Mouse (Mus musculus): ENCODE data around the gene Cbx1. TPM values are rescaled to one million over a fixed set of nuclear protein-coding genes. Genes with fewer than 3 reads are reported as not detected.

The Cbx1 gene
- polyA plus RNA-seq, 1 experiment from 2014 or later, result 200 TPM

DNA sequence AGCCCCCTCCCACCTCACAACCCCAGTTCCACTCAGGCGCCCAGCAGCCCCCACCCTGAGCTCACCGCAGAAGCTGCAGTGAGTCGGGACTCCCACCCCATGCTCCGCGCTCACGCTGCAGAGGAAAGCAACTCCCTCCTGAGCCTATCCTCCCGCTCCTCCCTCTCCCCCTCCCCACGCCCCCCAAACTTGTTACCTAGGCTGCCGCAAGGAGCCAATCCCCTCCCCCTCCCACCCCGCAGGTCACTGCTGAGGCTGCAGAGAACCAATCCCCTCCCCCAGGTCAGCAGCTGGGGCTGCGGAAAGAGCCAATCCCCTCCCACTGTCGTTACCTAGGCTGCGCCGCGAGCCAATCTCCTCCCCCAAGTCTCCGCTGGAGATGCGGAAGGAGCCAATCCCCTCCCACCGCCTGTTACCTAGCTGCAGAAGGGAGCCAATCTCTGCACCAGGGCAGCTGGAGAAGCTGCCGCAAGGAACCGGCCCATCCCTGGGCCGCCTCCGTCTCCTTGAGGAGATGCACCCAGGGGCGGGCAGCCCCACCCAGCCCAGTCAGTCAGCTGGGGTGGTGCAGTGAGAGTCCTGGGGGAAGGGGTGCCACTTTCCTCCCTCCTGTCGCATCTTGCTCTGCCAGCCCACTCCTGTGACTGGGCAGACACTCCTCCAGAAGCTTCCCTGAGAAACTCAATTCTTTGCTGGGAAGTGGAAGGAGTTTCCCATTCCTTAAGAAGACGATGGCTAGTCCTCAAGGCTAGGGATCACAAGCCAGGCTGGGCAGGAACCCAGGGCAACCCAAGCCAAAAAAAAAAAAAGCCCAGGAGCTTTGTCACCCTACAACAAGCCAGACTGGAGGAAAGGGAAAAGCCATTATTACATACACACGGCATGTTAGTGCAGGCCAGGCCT, 35.2 kb downstream of the Cbx1 start:
- peak; percentile 93 for DNase-seq (ENCODE audit: low spot score)
- H3K27ac ChIP-seq, result peak overlapping the region; percentile 84
- WGBS, result 2% methylated on average over 25 of the region's 26 CpGs
- no peaks in the 10 kb centered on the region for H3K9me3 ChIP-seq (replicated peaks)
- peaks cover 86% of the 10 kb centered on the region for H3K36me3 ChIP-seq
- H3K27me3 ChIP-seq (ENCODE audit: low read depth, poor library complexity, severe bottlenecking), result no peaks in the 10 kb centered on the region
- H3K4me3 ChIP-seq, result peak overlapping the region; percentile 64
- peaks cover 68% of the 10 kb centered on the region for H3K4me1 ChIP-seq

DNA sequence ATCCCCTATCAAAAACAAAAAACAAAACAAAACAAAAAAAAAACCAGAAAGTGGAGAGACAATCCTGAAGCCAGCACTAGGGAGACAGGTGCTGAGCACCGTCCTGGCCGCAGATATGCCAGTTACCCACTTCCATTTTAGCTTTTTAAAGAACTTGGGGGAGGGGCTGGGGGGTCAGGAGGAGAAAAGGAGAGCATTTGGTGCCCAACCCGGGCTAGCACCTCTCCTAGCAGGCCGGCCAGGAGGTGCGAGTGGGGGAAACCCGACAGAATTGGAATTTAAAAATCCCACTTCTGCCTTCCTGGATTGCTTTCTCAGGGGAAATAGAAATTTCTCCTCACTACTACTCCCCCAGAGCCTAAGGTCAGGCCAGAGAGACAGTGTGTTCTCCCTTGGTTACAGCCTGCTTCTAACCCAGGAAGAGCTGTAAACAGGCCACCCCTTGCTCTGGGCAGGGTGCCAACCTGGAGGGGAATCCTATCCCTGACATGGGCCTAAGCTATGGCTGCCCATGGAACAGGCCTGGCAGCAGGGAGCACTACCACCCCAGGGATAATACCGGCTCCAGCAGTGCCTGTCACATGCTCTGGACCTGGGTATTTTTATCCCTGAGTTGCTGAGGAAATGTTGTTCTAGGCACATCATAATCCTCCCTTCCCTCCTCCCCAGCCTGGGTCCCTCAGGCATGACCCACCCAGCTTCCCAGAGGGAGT, 36.0 kb downstream of the Cbx1 start:
- H3K27me3 ChIP-seq (ENCODE audit: low read depth, poor library complexity, severe bottlenecking), result no peaks in the 10 kb centered on the region
- H3K4me1 ChIP-seq, result peaks cover 68% of the 10 kb centered on the region
- H3K27ac ChIP-seq, result peak overlapping the region; percentile 34; the same call in 1 of the 2 replicates
- H3K9me3 ChIP-seq (replicated peaks), result no peaks in the 10 kb centered on the region
- 41% methylated on average over 7 of the region's 7 CpGs for WGBS
- DNase-seq (ENCODE audit: low spot score), result no peak
- H3K4me3 ChIP-seq, result peak overlapping the region; percentile 64
- peaks cover 78% of the 10 kb centered on the region for H3K36me3 ChIP-seq

DNA sequence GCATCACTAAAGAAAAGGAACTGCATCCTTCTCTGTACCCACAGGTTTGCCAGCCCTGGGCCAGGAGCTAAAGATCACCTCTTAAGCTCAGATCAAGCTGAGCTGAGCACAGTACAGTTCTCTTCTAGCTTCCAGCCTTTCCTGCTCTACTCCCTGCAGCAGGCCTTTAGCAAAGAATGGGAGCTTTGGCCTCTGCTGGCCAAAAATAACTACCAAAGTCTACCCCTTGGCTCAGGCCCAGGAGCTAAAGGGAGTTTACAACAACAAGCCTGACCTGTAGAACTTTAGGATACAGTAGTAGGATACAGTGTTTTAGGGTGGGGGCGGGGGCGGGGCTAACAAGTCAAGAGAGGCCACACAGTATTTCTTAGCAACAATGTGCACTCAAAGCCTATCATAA, 37.6 kb downstream of the Cbx1 start:
- H3K4me3 ChIP-seq, result peak overlapping the region; percentile 9; the same call in 1 of the 2 replicates
- no peak for DNase-seq (ENCODE audit: low spot score)
- peaks cover 74% of the 10 kb centered on the region for H3K4me1 ChIP-seq
- peaks cover 63% of the 10 kb centered on the region for H3K36me3 ChIP-seq
- no peaks in the 10 kb centered on the region for H3K27me3 ChIP-seq (ENCODE audit: low read depth, poor library complexity, severe bottlenecking)
- WGBS, result 78% methylated on average over 2 of the region's 2 CpGs
- H3K27ac ChIP-seq, result no peak overlapping the region
- H3K9me3 ChIP-seq (replicated peaks), result no peaks in the 10 kb centered on the region

DNA sequence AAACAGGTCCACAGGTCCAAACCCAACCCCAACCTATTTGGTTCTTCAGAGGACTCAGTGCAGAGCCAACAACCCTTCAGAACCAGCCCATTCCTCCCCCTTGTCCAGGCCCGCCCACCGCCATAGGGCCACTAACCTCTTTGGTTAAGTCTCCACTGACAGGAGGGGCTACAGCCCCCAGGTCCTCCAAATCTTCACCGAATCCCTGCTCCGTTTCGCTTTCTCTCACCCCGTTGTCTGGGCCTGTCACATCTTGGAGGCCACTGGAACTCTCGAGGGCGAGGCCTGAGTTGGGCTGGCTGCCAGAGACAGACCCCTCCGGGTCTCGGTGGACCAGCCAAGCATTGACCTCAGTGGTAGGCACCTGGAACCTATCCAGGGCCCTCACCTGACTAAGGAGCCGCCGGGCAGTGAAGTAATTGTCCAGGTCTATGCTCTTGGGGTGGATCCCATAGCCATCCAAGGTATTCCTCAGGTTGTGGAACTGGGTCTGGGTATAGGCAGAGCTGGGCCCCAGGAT, 38.2 kb downstream of the Cbx1 start:
- Histone ChIP-seq H3K4me3 (peak overlapping the region; percentile 13; the same call in 1 of the 2 replicates), H3K27me3 (ENCODE audit: low read depth, poor library complexity, severe bottlenecking) (no peaks in the 10 kb centered on the region), H3K36me3 (peaks cover 56% of the 10 kb centered on the region), H3K4me1 (peaks cover 74% of the 10 kb centered on the region), H3K27ac (no peak overlapping the region), H3K9me3 (replicated peaks) (no peaks in the 10 kb centered on the region)
- DNase-seq (ENCODE audit: low spot score), result no peak
- WGBS, result 87% methylated on average over 12 of the region's 12 CpGs

DNA sequence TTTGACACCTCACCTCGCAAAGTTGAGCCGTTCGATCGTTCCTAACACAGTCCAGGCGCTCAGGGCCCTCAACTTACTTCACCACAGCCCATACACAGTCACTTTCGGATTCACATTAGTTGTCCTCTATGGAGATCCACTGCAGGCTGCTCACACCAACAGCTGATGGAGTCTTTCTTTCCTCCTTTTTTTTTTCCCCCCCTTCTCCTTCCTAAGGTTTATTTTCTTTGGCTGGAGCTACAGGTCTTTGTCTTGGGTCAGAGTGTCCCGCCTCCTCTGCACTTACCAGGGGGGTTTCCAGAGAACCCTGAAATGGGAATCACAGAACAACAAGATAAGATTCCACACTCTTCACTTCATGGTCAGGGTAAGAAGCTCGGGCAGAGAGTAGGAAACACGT, 39.0 kb downstream of the Cbx1 start:
- 85% methylated on average over 9 of the region's 9 CpGs for WGBS
- no peak for DNase-seq (ENCODE audit: low spot score)
- H3K9me3 ChIP-seq (replicated peaks), result no peaks in the 10 kb centered on the region
- no peak overlapping the region for H3K4me3 ChIP-seq
- H3K27me3 ChIP-seq (ENCODE audit: low read depth, poor library complexity, severe bottlenecking), result no peaks in the 10 kb centered on the region
- no peak overlapping the region for H3K27ac ChIP-seq
- peaks cover 67% of the 10 kb centered on the region for H3K4me1 ChIP-seq
- peaks cover 48% of the 10 kb centered on the region for H3K36me3 ChIP-seq

DNA sequence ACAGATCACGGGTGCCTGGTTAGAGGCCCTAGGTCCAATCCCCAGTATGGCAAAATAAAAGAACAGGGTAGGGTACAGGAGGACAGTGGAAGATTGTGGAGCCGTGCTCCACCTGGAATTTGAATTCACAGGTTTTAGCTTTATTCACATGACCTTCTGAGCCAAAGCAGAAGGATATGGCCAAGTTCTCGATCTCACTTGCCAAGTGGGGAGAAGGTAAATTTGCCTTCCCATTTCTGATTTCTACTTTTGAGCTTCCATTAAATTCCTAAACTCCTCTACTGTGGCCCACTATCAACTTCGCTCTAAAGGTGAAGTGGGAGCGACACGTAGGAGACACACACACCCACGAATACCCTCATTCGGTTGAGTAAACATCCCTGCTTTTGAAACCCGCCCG, 40.0 kb downstream of the Cbx1 start:
- peaks cover 39% of the 10 kb centered on the region for H3K36me3 ChIP-seq
- no peaks in the 10 kb centered on the region for H3K27me3 ChIP-seq (ENCODE audit: low read depth, poor library complexity, severe bottlenecking)
- peak overlapping the region; percentile 96 for H3K27ac ChIP-seq
- H3K4me1 ChIP-seq, result peaks cover 58% of the 10 kb centered on the region
- H3K9me3 ChIP-seq (replicated peaks), result no peaks in the 10 kb centered on the region
- peak overlapping the region; percentile 81 for H3K4me3 ChIP-seq
- DNase-seq (ENCODE audit: low spot score), result no peak
- 20% methylated on average over 10 of the region's 10 CpGs for WGBS

DNA sequence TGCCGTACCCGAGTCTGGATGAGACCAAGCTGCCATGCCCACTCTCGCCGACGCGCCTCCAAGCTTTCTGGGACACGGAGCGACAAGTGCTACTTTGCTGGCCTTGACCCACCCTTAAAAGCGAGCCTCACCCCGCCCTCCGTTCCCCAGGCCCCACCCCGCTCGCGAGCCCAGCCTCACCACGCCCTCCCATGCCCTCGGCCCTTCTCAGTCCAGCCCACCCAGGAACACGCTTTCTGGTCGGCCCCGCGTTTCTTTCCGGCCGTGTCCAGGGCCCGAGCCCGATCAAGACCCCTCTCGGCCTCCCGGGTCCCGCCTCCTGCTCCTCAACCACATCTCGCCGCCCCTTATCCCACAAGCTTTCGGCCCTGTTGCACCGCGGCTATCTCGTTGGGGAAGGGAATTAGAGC, 40.5 kb downstream of the Cbx1 start:
- H3K4me3 ChIP-seq, result peak overlapping the region; percentile 81
- H3K9me3 ChIP-seq (replicated peaks), result no peaks in the 10 kb centered on the region
- peak; percentile 87 for DNase-seq (ENCODE audit: low spot score)
- H3K27ac ChIP-seq, result peak overlapping the region; percentile 96
- no peaks in the 10 kb centered on the region for H3K27me3 ChIP-seq (ENCODE audit: low read depth, poor library complexity, severe bottlenecking)
- under 1% methylated on average over 32 of the region's 33 CpGs for WGBS
- peaks cover 52% of the 10 kb centered on the region for H3K4me1 ChIP-seq
- H3K36me3 ChIP-seq, result peaks cover 35% of the 10 kb centered on the region

DNA sequence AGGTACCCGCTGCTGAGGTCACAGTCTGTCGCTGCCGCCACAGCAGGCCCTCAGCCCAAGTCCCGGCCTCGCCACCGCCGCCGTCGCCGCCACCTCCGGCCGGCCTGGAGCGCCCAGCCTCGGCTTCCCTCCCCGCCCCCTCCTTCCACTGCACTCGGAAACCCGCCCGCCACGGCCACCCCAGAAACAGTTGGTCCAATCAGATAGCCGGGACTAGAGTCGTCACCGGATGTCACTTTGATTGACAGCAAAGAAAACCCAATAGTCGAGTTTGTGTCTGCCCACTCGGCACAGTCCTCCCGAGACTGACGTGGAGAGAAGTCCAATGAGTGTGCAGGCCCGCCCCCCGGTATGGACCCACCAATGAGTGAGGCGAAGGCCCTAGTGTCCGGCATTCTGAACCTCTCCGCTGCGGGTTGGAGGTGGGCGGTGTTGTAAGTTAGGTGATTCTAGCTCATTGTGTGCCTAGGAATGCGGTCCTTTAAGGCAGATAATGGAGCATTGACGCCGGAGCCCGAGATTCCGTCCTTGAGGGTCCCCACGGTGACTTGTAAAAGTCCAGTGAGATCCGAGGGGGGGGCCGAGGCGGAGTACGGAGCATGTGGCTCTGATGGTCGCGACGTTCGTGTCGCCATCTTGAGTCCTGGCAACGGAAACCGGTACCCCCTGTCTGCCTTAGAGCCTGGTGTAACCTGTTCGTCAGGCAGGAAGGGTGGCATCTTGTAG, 41.0 kb downstream of the Cbx1 start, which contains the start of gene Nfe2l1:
Gene Nfe2l1 (minus strand): TSS at position 156 of the 726 bp plus-strand sequence.
- Histone ChIP-seq H3K27me3 (ENCODE audit: low read depth, poor library complexity, severe bottlenecking) (no peaks in the 10 kb centered on the region), H3K9me3 (replicated peaks) (no peaks in the 10 kb centered on the region), H3K27ac (peak within 1 kb of the TSS; percentile 96), H3K4me1 (peaks cover 47% of the 10 kb centered on the region), H3K36me3 (peaks cover 33% of the 10 kb centered on the region), H3K4me3 (peak within 1 kb of the TSS; percentile 81)
- WGBS, result under 1% methylated on average over 51 of the region's 51 CpGs
- DNase-seq (ENCODE audit: low spot score), result peak; percentile 95

DNA sequence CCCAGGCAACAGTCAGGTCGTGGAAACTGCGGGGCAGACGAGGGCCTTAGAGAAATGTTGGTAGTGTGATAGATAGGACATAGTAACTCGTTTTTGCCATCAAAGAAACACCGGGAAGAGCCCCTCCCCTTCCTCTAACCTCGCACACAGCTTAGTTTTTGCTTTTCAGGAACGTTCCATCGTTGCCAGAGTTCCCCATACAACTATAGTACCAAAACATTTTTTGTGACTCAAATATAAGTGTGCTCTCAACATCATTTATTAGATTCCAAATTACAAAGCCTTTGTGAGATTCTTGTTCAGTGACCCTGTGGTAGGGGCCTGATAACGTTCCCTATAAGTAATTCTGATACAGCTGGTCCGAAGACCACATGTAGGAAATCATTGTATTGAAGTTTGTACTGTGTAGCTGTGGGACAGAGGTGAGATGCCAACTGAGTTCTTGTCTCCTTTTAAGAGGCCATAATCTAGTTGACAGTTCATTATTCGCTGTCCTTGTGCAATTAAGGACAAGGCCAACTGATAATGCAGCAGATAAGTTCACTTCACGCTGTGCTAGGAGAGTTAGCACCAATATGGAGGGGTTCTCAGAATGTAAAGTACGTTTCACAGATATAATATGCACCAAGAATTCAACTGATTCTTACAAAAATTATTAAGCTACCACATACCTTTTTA, 41.8 kb downstream of the Cbx1 start:
- H3K4me3 ChIP-seq, result peak overlapping the region; percentile 81
- 25% methylated on average over 13 of the region's 13 CpGs for WGBS
- H3K27ac ChIP-seq, result peak overlapping the region; percentile 96
- no peak for DNase-seq (ENCODE audit: low spot score)
- H3K36me3 ChIP-seq, result peaks cover 26% of the 10 kb centered on the region
- H3K27me3 ChIP-seq (ENCODE audit: low read depth, poor library complexity, severe bottlenecking), result no peaks in the 10 kb centered on the region
- no peaks in the 10 kb centered on the region for H3K9me3 ChIP-seq (replicated peaks)
- H3K4me1 ChIP-seq, result peaks cover 40% of the 10 kb centered on the region

DNA sequence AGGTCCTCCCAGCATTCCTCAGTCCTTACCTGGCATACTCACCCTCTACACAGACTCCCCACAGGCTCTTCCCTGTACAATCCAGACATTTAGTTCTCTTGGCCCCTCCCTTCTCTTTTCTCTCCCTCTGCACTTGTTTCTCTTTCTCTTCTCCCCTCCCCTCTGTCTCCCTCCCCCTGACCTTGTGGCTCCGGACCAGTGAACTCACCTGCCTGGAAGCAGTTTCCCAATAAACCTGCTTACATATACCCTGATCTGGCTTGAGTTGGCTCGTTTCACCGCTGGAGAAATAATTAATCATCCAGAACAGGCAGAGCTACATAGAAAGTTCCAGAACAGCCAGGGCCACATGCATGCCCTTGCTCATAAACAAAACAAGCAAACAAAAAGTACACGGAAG, 42.6 kb downstream of the Cbx1 start:
- WGBS, result 73% methylated on average over 4 of the region's 4 CpGs
- H3K4me1 ChIP-seq, result peaks cover 31% of the 10 kb centered on the region
- no peaks in the 10 kb centered on the region for H3K9me3 ChIP-seq (replicated peaks)
- no peak for DNase-seq (ENCODE audit: low spot score)
- H3K27me3 ChIP-seq (ENCODE audit: low read depth, poor library complexity, severe bottlenecking), result no peaks in the 10 kb centered on the region
- no peak overlapping the region for H3K27ac ChIP-seq
- peaks cover 17% of the 10 kb centered on the region for H3K36me3 ChIP-seq
- H3K4me3 ChIP-seq, result no peak overlapping the region

DNA sequence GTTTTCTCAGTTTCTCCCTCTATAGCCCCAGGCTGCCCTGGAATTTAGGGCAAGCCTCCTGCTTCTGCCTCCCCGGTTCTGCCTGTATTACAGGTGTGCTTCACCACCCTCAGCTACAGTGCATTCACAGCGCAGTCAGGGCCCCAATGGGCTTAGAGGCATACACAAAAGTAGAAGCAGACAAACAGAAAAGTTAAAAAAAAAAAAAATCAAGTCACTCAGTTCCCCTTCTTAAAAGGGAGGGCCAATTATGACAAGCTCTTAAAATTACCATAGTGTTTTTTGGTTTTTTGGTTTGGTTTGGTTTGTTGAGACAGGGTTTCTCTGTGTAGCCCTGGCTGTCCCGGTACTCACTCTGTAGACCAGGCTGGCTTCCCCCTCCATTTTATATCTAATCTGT, 43.6 kb downstream of the Cbx1 start:
- Histone ChIP-seq H3K9me3 (replicated peaks) (no peaks in the 10 kb centered on the region), H3K4me1 (peaks cover 24% of the 10 kb centered on the region), H3K27me3 (ENCODE audit: low read depth, poor library complexity, severe bottlenecking) (no peaks in the 10 kb centered on the region), H3K36me3 (peaks cover 7% of the 10 kb centered on the region), H3K4me3 (no peak overlapping the region), H3K27ac (no peak overlapping the region)
- DNase-seq (ENCODE audit: low spot score), result no peak
- WGBS, result 93% methylated on average over 3 of the region's 3 CpGs

DNA sequence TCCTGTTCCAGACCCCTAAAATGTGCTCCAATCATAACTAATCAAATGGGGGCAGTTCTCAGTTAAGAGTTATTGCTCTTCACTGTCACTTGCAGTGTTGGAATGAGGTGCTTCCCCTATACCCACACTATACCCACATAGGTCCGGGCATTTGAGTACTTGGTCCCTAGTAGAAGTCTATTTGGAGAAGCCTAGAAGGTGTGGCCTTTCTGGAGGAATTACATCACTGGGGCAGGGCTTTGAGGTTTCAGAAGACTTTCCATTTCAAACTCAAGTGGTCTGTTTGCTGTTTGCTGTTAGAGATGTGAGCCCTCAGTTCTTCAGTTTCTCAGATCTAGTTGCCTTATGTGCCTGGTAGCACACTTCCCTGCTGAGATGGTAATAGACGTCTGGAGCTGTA, 44.0 kb downstream of the Cbx1 start:
- 62% methylated on average over 2 of the region's 2 CpGs for WGBS
- H3K27ac ChIP-seq, result no peak overlapping the region
- H3K27me3 ChIP-seq (ENCODE audit: low read depth, poor library complexity, severe bottlenecking), result no peaks in the 10 kb centered on the region
- DNase-seq (ENCODE audit: low spot score), result no peak
- H3K4me3 ChIP-seq, result no peak overlapping the region
- H3K9me3 ChIP-seq (replicated peaks), result no peaks in the 10 kb centered on the region
- peaks cover 20% of the 10 kb centered on the region for H3K4me1 ChIP-seq
- H3K36me3 ChIP-seq, result peaks cover 3% of the 10 kb centered on the region; the same call in 1 of the 2 replicates
